Mouse (Mus musculus): ENCODE results near the gene Sun2.

GRCm38 (mm10) chr15:79720796-79721195 is 21.5 kb downstream of the Sun2 start:
- TF ChIP-seq EP300 (IDR thresholded peaks at IDR 0.05; ENCODE audit: insufficient read depth, low read depth, low read length) (no peak), POLR2A (IDR thresholded peaks at IDR 0.05; ENCODE audit: insufficient read depth, low read depth, low read length) (no peak)

Data from heart, adult 2 months (tissue).